ENCODE assay signal across 10 mouse cellular contexts in genomic region chr10:118588198-118588597, GRCm38 (mm10).
"Had no signal": no experiment of that assay in that cellular context is flagged by ENCODE, and none has a peak within 500 bp of the region (broad histone marks: within the 10 kb centered on the region; RNA-seq: fewer than 3 reads in every experiment).

No protein-coding gene starts in this region.

- H3K9me3 ChIP-seq: kidney, embryonic 15.5 days; limb, embryonic 13.5 days; midbrain, embryonic 10.5 days; neural tube, embryonic 12.5 days; stomach, embryonic 15.5 days had no signal

- H3K9ac ChIP-seq: kidney, embryonic 15.5 days; limb, embryonic 13.5 days; liver, embryonic 14.5 days; neural tube, embryonic 12.5 days; stomach, embryonic 15.5 days had no signal

- H3K27ac ChIP-seq: kidney, embryonic 15.5 days; limb, embryonic 13.5 days; liver, embryonic 14.5 days; midbrain, embryonic 10.5 days; neural tube, embryonic 12.5 days; stomach, embryonic 15.5 days had no signal

- H3K4me1 ChIP-seq: kidney, embryonic 15.5 days; limb, embryonic 13.5 days; midbrain, embryonic 10.5 days; neural tube, embryonic 12.5 days; stomach, embryonic 15.5 days had no signal

- H3K27me3 ChIP-seq: kidney, embryonic 15.5 days; limb, embryonic 13.5 days; neural tube, embryonic 12.5 days; stomach, embryonic 15.5 days had no signal

- H3K4me3 ChIP-seq: kidney, embryonic 15.5 days; limb, embryonic 13.5 days; midbrain, embryonic 10.5 days; neural tube, embryonic 12.5 days; stomach, embryonic 15.5 days had no signal

- H3K36me3 ChIP-seq: kidney, embryonic 15.5 days; limb, embryonic 13.5 days; midbrain, embryonic 10.5 days; neural tube, embryonic 12.5 days; stomach, embryonic 15.5 days had no signal

- H3K4me2 ChIP-seq: kidney, embryonic 15.5 days; limb, embryonic 13.5 days; neural tube, embryonic 12.5 days; stomach, embryonic 15.5 days had no signal

- DNase-seq: kidney, postnatal 14 days; left cerebral cortex, postnatal 4 days; lung, adult 18-20 months; midbrain, embryonic 14.5 days had no signal
